In genomic region chr1:120615927-120616326, GRCm38 (mm10) we compare ENCODE assay signal across 25 mouse cellular contexts. TPM values are rescaled to one million over a fixed set of nuclear protein-coding genes. Genes with fewer than 3 reads are reported as not detected.
DNase-seq lines count a peak whose midpoint lies in the region; ATAC-seq and TF ChIP-seq lines count a peak whose summit lies in the region.
"Had no signal": no experiment of that assay in that cellular context is flagged by ENCODE, and none has a peak within 500 bp of the region (broad histone marks: within the 10 kb centered on the region; RNA-seq: fewer than 3 reads in every experiment).

No protein-coding gene starts in this region.

- ATAC-seq in forebrain, embryonic 11.5 days (replicated peaks; ENCODE audit: low FRiP score): 0 out of 2 replicates have a peak, but pooled peaks have one; percentile 31
- ATAC-seq in forebrain, embryonic 12.5 days (ENCODE audit: low FRiP score): no peak
- ATAC-seq in hindbrain, postnatal 0 days: no peak
- peak; percentile 57; the same call in 1 of the 2 replicates for ATAC-seq in midbrain, embryonic 16.5 days

- no peak overlapping the region for H3K27ac ChIP-seq in forebrain, embryonic 11.5 days (ENCODE audit: low read depth, low read length)
- H3K27ac ChIP-seq in forebrain, embryonic 12.5 days: no peak overlapping the region
- no peak overlapping the region for H3K27ac ChIP-seq in hindbrain, postnatal 0 days
- H3K27ac ChIP-seq in midbrain, embryonic 16.5 days (ENCODE audit: low read length): no peak overlapping the region
- H3K27ac ChIP-seq: embryonic facial prominence, embryonic 10.5 days; heart, adult 2 months; heart, embryonic 13.5 days; macrophage had no signal

- WGBS in forebrain, embryonic 11.5 days: 1% methylated on average over 9 of the region's 9 CpGs
- WGBS in forebrain, embryonic 12.5 days: 1% methylated on average over 9 of the region's 9 CpGs
- WGBS in hindbrain, postnatal 0 days: 5% methylated on average over 9 of the region's 9 CpGs
- 7% methylated on average over 9 of the region's 9 CpGs for WGBS in midbrain, embryonic 16.5 days

- no peaks in the 10 kb centered on the region for H3K36me3 ChIP-seq in forebrain, embryonic 11.5 days (ENCODE audit: control insufficient read depth, insufficient read depth, low read length)
- H3K36me3 ChIP-seq in forebrain, embryonic 12.5 days (replicated peaks): no peaks in the 10 kb centered on the region
- no peaks in the 10 kb centered on the region for H3K36me3 ChIP-seq in hindbrain, postnatal 0 days (ENCODE audit: insufficient read depth, low read length)
- H3K36me3 ChIP-seq in midbrain, embryonic 16.5 days (ENCODE audit: control insufficient read depth, insufficient read depth, low read length): no peaks in the 10 kb centered on the region
- H3K36me3 ChIP-seq: embryonic facial prominence, embryonic 10.5 days; heart, embryonic 13.5 days had no signal

- no peaks in the 10 kb centered on the region for H3K4me1 ChIP-seq in forebrain, embryonic 11.5 days (replicated peaks; ENCODE audit: control insufficient read depth, insufficient read depth, low read length)
- peaks cover 5% of the 10 kb centered on the region; the same call in 1 of the 2 replicates for H3K4me1 ChIP-seq in forebrain, embryonic 12.5 days
- H3K4me1 ChIP-seq in hindbrain, postnatal 0 days (ENCODE audit: insufficient read depth, low read length): no peaks in the 10 kb centered on the region
- H3K4me1 ChIP-seq in midbrain, embryonic 16.5 days (ENCODE audit: control insufficient read depth, insufficient read depth, low read length): no peaks in the 10 kb centered on the region

- peaks cover 93% of the 10 kb centered on the region for H3K27me3 ChIP-seq in forebrain, embryonic 11.5 days (ENCODE audit: control insufficient read depth, insufficient read depth, low read length)
- H3K27me3 ChIP-seq in forebrain, embryonic 12.5 days: peaks cover 97% of the 10 kb centered on the region
- peaks cover 66% of the 10 kb centered on the region for H3K27me3 ChIP-seq in hindbrain, postnatal 0 days (ENCODE audit: insufficient read depth, low read length)
- H3K27me3 ChIP-seq in midbrain, embryonic 16.5 days (ENCODE audit: control insufficient read depth, insufficient read depth, low read depth, low read length): peaks cover 77% of the 10 kb centered on the region

- no peak overlapping the region for H3K4me3 ChIP-seq in forebrain, embryonic 11.5 days (ENCODE audit: low read depth, low read length)
- H3K4me3 ChIP-seq in forebrain, embryonic 12.5 days (replicated peaks): no peak overlapping the region
- no peak overlapping the region for H3K4me3 ChIP-seq in hindbrain, postnatal 0 days (ENCODE audit: low read length)
- H3K4me3 ChIP-seq in midbrain, embryonic 16.5 days (ENCODE audit: low read depth, low read length): no peak overlapping the region
- H3K4me3 ChIP-seq: embryonic facial prominence, embryonic 10.5 days; heart, adult 2 months; heart, embryonic 13.5 days had no signal

- no peak overlapping the region for H3K4me2 ChIP-seq in forebrain, embryonic 11.5 days (ENCODE audit: low read depth, low read length, severe bottlenecking)
- H3K4me2 ChIP-seq in forebrain, embryonic 12.5 days: no peak overlapping the region
- no peak overlapping the region for H3K4me2 ChIP-seq in hindbrain, postnatal 0 days (ENCODE audit: low read depth, low read length)
- no peak overlapping the region for H3K4me2 ChIP-seq in midbrain, embryonic 16.5 days (ENCODE audit: low read length)
- H3K4me2 ChIP-seq: heart, embryonic 13.5 days had no signal

- DNase-seq in forebrain, embryonic 11.5 days (ENCODE audit: low spot score): peak; percentile 55
- DNase-seq in brain, embryonic 14.5 days (ENCODE audit: low read depth): peak; percentile 29
- peak; percentile 4 for DNase-seq in hindbrain, postnatal 0 days (ENCODE audit: low spot score)
- DNase-seq in layer of hippocampus, adult 8-10 months (ENCODE audit: low spot score in 2 of 2): no peak
- no peak for DNase-seq in right cerebral cortex, adult 18-20 months
- DNase-seq: adrenal gland, postnatal 25 days; cerebellum, adult 9-10 months; gastrocnemius, postnatal 36 days; heart, adult 2 months; heart, postnatal 14 days; kidney, adult 2 months; kidney, postnatal 10 days; left cerebral cortex, postnatal 4 days; right cerebral cortex, postnatal 4 days; thymus, adult 2 months; thymus, postnatal 4 days had no signal

- no peaks in the 10 kb centered on the region for H3K9me3 ChIP-seq in forebrain, embryonic 11.5 days (ENCODE audit: control insufficient read depth, low read length)
- H3K9me3 ChIP-seq in forebrain, embryonic 12.5 days: no peaks in the 10 kb centered on the region
- no peaks in the 10 kb centered on the region for H3K9me3 ChIP-seq in hindbrain, postnatal 0 days (ENCODE audit: low read length)
- no peaks in the 10 kb centered on the region for H3K9me3 ChIP-seq in midbrain, embryonic 16.5 days (replicated peaks; ENCODE audit: control insufficient read depth, low read length, poor library complexity, severe bottlenecking)
- H3K9me3 ChIP-seq: embryonic facial prominence, embryonic 10.5 days; heart, embryonic 13.5 days had no signal

- no peak for TF ChIP-seq CTCF in brain, embryonic 14.5 days (IDR thresholded peaks at IDR 0.05; ENCODE audit: borderline replicate concordance, extremely low read depth, insufficient read depth, insufficient read length)
- TF ChIP-seq CTCF in hindbrain, postnatal 0 days (IDR thresholded peaks at IDR 0.05; ENCODE audit: low read depth): no peak

- H3K9ac ChIP-seq in forebrain, embryonic 11.5 days (ENCODE audit: low read length): no peak overlapping the region
- H3K9ac ChIP-seq in forebrain, embryonic 12.5 days: no peak overlapping the region
- no peak overlapping the region for H3K9ac ChIP-seq in hindbrain, postnatal 0 days (replicated peaks; ENCODE audit: low read length)
- no peak overlapping the region for H3K9ac ChIP-seq in midbrain, embryonic 16.5 days (ENCODE audit: low read depth, low read length)
- H3K9ac ChIP-seq: heart, embryonic 13.5 days had no signal

- TF ChIP-seq POLR2A in brain, embryonic 14.5 days (IDR thresholded peaks at IDR 0.05; ENCODE audit: borderline replicate concordance, extremely low read depth, insufficient read depth, insufficient read length, poor library complexity, severe bottlenecking): no peak

RNA-seq across cellular contexts. Expression of gene En1, which starts 13.7 kb away (rescaled TPM):
- polyA plus RNA-seq in forebrain, embryonic 11.5 days (2014; fragmentation: Nextera tagmentation; extraction: Ambion mirVana): 1.1 TPM in 2 replicates
- 0.88 and 1.2 TPM in 2 replicates for polyA plus RNA-seq in forebrain, embryonic 12.5 days (2016; fragmentation: Nextera tagmentation; extraction: Ambion mirVana)
- 7.4 and 17.2 TPM in 2 replicates for polyA plus RNA-seq in brain, embryonic 14.5 days (2012; rRNA removed)
- total RNA-seq in hindbrain, postnatal 0 days (2014; rRNA removed): 13.0 and 13.2 TPM in 2 replicates
- polyA plus RNA-seq in hindbrain, postnatal 0 days (2015; fragmentation: Nextera tagmentation; extraction: Ambion mirVana): 6.3 and 6.9 TPM in 2 replicates
- polyA plus RNA-seq in midbrain, embryonic 16.5 days (2015; fragmentation: Nextera tagmentation; extraction: Ambion mirVana): 5.9 and 7.6 TPM in 2 replicates
- total RNA-seq in layer of hippocampus, adult 8-10 months (2022): not detected
- total RNA-seq: adrenal gland, postnatal 25 days; heart, adult 2 months; heart, postnatal 14 days; left cerebral cortex, adult 8-10 months; liver, adult 2 months had no signal
- polyA plus RNA-seq: heart, adult 2 months; heart, embryonic 13.5 days; intestine, embryonic 14.5 days; liver, adult 2 months; liver, embryonic 16.5 days; macrophage had no signal

Comparison
In these comparisons a context has a peak if more than half of its experiments do, and no peak if none do; other contexts are left out.
1. ATAC-seq: peak in forebrain, embryonic 11.5 days (single experiment) and midbrain, embryonic 16.5 days (single experiment); none in forebrain, embryonic 12.5 days (single experiment) and hindbrain, postnatal 0 days (single experiment).
2. DNase-seq: peak in forebrain, embryonic 11.5 days (single experiment), brain, embryonic 14.5 days (single experiment) and hindbrain, postnatal 0 days (single experiment); none in layer of hippocampus, adult 8-10 months (0 of 2) and right cerebral cortex, adult 18-20 months (single experiment).